Mouse (Mus musculus): ENCODE measurements around the gene Hs6st2.

The Hs6st2 gene

DNA sequence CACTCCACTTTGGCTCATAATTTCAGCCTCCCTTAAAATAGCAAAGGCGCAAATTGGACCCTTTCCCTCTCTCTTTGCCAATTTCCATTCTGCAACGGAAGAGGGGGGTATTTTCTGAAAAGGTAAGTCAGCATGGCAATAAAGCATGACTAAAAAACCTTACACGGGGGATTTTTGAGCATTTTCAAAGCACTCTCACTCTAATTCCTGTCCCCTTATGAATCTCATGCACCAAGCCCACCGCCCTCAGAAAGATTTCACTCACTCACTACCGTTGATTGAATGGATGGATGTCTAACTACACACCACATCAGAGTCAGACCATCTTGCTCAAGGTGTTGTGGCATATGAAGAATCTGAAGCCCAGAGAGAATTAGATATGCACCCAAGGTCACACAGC is at the start of gene Hs6st2:
Hs6st2 (minus strand) TSS at position 101 of the 400 bp plus-strand sequence.
- DNase-seq, result no peak

DNA sequence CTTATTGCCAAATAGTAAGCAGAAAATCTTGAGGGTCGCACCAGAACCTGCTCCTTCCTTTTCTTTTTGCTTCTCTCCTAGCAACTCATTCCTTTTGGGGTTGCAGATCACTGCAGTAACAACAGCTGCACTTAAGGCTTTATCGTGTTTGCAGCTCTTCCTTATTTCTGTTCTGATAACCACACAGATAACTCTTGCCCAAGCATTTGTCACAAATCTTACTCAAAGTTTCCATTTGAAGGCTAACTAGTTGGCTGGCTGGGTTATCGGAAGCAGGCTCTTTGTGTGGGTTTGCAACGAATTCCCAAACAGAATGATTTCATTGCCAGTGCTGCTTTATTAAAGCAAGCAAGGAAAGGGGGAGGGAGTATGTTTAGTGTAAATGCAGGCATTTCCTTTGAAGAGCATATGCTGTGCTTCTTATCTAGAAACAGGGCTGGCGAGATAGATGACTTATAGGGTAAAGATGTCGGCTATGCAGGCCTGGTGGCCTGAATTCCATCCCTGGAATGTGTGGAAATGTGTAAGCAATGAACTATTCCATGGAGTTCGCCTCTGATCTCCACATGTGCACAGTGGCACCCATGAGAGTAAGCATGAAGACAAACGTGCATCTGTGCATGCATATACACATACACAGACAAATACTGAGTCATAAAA is 32.6 kb upstream of the Hs6st2 start:
- no peak for DNase-seq

DNA sequence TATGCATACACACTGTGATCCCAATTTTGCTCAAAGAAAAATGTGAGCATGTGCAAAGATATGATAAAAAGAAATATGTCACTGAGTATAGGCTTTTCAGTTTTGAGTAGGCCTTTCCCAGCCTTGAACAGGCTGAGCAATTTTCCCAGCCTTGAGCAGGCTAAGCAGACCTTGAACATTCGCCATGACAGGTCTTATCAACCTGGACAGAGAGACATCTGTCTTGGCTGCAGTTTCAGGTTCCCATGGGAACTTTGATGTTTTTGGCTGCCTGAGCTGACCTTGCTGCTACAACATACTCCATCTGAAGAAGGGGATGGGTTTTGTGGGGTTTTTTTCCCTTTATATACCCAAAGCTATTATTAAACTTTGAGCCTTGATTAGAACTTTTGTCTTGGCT is 31.3 kb upstream of the Hs6st2 start:
- no peak for DNase-seq

DNA sequence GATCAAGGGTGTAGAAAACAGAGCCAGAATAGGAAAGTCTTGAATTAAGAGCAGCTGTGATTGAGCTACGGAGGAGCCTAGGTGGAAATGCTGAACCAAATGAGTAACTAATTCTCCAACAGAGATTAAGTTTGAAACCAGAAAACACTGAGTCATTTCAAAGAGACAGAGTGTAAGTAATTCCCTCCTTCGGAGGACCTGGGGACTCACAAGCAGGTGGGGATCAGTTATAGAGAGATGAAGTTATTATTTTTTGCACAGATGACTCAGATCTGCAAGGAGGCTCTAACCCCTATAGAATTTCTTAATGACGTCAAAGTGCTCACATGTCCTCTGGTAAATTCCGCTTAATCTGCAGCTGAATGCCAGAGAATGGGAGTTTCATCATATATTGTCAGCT is 21.2 kb upstream of the Hs6st2 start:
- no peak for DNase-seq

DNA sequence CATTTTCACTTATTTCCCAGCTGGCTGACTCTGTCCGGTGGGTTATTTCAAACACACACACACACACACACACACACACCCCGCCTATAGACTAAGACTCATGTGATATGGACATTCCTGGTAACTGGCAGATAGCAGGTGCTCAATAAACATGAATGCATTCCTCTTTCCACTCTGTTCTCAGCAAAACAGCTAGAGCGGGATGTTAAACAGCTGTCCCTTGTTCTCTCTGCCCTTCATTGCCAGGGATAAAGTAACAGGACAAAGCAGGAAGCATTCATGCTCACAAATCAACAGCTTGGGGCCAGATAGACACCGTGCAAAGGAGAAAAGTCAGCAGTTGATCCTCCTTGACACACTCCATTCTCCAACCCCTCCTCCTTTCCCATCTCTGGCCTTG is 17.4 kb upstream of the Hs6st2 start:
- DNase-seq, result no peak

DNA sequence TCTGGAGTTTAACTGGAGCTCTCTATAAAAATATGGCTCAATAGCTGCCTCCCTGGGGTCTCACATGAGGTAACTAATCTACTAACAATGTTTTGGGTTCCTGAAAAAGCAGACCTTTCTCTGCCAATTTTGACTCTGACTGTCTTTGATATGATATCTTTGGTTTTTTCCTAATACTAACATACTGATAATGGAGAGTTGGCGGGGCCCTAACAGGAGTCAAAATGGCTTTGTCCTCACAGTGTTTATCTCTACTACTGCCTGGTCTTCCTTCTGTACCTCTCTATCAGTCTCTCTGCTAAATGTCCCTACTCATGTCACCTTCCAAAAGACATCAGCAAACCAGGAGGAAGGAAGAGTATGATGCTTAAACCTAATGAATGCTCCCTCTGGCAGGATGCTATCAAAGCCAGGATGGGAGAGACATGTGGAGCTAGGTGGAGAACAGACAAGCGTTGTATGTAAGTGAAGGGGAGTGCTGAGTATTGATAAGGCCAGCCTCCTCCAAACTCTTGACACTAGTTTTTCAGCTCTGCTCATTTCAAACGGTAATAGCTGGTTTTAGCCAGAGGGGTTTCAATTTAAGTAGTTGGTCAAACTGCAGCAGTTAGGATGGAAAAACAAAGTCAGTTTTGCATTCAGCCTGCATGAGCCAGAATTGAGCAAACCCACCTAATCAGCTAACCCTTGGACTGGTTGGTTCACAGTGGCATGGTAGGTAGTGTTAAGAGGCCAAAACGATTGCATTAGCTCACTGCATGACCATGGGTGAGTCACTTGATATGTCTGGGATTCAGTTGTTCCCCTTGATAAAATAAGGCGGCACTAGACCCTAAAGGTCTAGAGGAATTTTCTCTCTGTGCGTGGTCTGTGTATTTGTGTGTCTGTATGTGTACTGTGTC is 4.6 kb upstream of the Hs6st2 start:
- no peak for DNase-seq

DNA sequence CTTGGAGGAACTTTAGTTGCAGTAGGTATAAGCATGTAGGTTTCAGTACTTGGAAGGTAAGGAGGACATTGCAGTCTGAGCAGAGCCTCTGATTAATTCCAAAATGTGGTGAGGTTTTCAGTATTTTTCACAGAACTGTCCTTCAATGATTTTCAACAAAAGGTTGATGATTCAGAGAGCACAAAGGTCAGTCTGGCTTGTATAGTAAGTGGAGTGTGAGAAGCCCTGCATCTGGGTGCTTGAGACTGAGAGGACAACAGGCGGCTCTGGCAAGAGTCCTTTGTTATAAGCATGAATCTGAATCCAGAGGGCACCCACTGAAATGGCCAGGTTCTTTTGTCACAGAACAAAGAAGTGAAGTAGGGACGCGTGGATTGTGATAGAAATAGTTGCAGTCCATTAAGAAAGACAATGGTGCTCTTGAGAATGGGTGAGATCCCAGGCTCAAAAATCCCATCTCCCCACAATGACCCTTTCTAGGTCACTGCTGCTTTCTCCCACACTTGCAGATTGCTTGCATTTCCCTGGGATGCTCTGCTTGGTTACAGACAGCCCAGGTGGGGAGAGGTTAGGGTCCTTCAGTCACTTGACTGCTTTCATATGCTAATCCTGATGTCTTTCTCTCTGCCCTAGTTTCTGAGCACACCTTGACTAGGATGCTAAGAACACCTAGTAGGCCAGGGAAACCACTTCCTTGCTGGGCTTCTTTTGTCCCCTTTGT is 2.8 kb upstream of the Hs6st2 start:
- DNase-seq, result no peak

DNA sequence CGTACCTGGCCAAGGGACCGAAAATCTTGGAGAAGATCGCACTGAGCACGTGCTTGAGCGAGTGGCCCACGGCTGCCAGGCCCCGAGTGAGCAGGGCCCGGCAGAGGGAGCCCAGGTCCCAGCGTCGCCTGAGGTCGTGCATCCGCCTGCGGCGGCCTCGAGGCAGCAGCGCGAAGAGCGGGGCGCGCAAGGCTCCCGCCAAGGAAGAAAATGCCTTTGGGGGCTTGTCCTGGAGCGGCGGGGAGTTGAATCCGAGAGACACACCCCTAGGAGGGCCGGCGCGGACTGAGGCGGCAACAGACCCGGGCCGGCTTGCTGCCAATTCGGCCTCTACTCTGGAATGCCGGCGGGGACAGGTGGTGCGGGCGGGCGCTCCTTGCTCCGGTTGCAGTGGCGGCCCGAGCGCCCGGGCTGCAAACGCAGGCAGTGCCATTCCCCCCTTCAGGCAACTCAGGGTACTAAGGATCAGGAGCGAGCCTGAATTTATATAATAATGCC is 437 bp downstream of the Hs6st2 start:
- DNase-seq, result peak; percentile 72

DNA sequence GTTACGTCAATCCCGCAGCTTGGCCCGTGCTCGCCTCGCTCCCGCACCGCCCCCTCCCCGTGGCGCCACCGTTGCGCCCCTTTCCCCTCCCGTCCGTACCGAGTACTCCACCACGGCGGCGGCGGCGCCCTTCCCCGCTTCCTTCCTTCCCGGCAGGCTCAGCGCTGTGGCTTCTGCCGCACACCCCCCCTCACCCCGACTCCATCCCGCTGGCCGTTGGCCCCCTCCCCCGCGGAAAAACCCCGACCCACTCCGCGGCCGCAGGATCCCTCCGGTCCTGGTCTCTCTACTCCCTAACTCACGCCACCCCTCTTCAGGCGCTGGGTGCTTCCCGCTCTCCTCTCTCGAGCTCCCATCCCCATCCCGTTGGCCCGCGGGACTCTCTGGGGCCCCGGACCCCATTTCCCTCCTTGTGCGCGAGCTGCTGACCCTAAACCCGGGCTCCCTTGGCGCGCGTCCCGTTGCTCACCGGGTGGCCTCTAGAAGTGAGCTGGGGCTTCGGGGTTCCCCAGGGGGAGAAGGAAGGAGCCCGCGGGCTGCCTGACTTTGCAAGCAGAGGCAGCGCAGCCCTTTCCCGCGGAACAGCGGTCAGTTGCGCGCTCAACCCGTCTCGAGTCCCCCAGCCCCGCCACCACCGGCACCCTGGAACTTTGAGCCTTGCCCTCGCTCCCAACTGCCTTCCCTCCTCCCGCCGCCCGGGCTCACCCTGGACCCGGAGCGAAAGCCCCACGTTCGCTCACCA is 1.1 kb downstream of the Hs6st2 start:
- DNase-seq, result no peak

DNA sequence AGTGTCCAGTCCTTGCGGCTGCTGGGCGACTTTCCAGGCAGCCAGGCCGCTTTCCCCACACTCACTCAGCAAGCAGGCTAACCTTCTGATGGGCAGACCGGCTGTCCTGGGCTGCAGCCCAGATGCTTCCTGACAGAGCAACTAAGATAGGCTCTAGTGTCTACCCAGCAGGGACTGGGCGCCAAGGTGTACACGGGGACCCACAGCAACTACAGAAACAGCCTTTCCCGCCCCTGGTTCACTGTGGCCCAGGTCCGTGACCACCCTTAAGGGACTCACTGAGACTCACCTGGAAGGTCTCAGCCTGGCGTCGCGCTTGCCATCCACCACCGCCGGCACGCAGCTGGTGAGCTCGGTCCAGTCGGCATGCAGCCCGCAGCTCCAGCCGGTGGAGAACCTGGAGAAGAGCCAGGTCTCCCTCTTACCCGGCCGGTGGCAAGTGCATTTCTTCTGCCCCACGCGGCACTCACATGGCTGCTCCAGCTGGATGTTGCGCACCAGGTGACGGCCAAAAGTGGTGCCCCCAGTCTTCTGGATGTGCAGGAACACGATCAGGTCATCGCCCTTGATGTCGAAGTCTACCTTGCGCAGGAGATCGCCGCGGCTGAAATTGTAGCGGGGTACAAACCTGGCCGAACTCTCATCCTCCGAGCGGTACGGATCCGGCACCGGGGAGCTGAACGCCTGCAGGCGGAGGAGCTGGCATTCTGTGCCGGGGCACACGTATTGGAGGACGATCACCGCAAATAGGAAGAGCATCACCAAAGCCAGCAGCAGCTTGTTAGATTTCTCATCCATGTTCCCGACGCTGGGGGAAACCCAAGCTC is 1.8 kb downstream of the Hs6st2 start:
- DNase-seq, result peak; percentile 63

DNA sequence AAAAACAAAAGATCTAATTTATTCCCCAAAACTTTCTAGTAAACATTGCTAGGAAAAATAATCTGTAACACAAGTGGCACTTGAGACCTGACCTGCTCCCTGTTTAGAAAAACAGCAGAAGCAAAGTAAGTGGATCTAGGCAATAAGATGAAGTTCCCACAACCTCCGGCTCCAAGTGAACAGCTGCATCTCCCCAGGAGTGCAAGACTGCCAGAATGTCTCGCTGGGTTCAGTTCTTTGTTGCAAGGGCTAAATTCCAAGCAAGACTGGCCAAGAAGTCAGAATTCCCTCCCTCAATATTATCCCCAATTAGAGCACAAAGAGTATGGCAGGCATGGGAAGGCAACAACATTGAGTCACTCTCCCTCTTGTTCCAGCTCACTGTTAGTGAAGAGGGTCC is 23.4 kb downstream of the Hs6st2 start:
- DNase-seq, result no peak

DNA sequence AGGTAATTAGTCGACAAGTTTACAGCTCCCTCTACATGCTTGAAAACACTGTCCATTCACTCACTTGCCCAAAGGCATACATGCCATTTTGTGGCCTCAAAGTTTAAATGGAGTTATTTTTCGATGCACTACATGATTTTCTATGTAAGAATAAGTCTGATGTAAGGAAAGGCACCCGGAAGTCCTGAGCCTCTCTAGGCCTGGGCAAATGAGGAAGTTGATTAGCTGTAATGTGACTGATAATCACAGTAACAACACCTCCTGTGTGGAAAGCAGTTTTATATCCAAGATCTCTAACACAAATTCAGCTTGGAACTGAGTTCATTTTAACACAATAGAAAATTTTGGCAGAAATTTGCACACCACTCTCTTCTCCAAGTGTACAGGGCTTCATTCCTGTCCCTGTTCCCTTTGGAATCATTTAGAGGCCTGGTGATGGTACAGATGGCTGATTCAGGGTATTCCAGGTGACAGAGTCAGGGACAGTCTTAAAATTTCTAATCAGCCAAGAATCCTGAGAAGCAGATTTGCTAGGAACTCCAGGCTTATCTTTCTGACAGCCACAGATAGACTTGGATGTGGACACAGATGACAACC is 38.9 kb downstream of the Hs6st2 start:
- DNase-seq, result peak; percentile 7

DNA sequence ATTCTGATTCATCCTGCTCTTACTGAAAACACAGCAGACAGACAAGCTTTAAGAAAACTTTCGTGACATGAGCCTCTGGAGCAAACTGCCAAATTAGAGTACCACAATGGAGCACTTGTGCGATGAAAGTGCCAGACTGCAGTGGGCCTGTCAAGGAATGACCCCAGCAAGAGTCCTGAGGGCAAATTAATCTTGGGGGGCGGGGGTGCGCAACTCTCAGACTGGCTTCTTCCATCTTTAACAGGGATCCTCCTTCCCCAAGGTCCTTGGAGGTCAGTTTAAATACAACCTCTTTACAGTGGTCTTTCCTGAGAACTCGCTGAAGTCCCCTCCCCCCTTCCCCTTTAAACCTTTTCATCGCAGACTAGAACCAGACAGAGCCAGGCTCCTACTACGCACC is 45.9 kb downstream of the Hs6st2 start:
- DNase-seq, result no peak

DNA sequence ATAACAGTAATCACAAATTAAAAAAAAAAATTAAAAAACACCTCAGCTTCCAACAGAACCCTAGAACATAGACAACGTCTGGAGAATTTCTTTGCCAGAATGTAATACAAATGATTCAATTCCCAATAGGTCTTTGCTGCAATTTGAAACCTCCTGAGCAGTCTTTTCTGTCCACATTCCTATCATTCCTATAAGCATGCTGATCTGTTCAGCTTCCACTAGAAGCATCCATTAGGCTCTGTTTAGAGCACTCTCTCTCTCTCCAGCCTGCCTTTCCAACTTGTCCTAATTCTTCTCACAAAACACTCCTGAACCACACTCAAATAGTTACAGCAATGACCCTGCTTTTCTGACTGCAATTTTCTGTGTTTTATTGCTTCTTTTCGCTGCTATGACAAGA is 50.3 kb downstream of the Hs6st2 start:
- DNase-seq, result no peak

DNA sequence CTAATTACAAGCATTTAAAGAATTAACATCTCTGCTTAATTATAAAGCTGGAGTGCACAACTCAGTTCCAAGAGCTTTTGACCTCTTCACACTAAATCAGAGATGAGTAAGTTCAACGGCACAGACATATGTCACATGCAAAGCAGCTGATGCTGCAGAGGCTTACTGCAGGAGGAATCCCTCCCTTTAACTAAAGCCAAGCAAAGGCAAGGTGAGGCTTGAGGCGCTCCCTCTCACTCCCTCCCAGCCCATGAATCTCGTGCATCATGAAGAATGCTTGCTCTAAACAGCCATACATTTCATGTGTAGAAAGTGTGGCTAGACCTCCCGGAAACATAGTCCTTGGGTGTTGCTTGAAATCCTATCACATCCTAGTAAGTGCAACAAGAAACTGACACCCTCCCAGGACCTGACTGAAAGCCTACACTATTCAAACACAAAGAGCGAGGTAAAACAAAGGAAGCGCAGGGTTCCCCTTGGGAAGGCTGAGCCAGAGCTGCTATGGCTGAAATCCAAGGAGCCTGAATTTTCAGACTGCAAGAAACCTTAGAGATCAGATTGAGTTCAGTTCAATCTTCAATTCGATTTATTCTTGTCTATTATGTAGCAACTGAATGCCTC is 67.2 kb downstream of the Hs6st2 start:
- DNase-seq, result no peak

DNA sequence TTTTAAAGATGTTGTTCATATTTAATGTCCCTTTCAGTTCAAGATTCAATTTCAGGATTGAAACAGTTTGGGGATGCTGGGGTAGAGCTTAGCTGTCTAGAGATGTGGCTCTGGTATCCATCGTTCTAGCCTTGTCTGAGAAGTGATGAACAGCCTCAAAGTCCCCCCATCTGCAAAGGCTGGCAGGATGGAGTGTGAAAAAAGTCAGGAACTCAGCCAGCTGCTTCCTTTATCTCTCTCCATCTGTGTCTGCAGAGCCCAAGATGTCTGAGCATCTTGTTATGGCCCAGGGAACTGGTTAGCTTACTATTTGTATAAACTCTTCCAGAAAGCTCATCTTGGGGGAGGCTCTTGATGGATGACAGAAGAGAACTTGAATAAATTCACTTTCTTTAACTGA is 70.9 kb downstream of the Hs6st2 start:
- no peak for DNase-seq

DNA sequence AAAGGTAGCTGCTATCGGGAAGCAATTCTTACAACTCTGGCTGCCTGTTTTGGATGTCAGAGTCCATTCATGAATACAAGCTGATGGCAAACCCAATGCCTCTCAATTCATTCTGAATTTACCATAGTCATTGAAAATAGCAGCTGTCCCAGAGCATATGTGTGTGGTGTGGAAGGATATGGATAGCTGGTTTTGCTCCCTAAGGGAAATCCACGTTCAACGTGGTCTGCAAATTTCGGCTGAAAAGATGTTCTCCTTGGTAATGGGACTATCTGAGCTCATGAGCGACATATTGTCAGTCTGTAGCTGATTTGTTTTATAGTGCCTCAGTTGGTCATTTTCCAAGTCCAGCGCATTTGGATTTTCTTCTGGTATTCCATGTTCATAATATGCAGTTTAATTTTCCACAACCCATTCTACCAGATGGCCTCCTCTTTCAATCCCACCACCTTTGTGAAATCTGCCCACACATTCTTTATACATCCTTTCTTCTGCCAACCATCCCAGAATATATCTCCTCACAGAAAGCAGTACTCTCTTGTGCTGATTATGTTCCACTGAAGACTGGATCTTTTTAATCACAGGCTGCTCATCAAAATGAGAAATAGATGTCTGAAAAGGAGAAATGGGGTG is 75.3 kb downstream of the Hs6st2 start:
- DNase-seq, result no peak

DNA sequence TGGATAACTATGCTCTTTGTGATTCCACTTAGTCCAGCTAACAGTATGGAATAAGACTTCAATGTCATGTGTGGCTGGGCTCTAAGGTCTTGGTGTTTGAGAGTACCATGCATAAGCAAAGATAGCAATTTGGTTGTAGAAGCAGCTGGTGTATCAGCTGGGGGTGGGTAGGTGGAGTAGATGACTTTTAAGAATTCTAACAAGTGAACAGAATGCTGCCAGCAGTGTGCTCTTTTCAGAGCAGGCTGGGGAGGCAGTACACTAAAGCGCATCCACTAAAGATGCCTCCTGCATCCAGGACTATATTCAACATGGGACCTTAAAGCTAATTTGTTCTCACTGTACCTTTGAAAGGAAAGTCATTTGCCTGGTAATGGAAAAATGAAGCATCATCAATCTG is 88.9 kb downstream of the Hs6st2 start:
- DNase-seq, result peak; percentile 12

DNA sequence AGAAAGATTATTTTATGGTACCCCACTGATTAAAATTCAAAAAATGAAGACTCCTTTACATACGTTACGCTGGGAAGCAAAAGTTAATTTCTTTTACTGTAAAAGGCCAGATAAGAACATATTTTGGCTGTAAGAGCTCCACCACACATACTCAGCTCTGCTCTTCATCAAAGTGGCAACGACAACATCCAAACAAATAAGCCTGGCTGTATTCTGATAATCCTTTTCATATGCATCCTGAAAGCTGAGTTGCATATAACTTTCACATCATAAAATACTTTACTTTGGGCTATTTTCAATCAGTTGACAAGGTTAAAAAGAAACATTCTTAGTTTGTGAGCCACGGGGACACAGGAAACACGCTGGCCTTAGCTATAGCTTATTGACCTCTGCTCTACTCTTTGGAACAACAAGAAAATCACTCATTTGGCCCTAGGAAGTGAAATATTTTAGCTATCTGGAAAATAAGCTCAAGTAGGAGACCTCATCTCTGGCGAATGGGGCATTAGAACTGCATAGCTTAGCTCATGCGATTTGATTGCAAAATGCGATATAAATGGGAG is 91.1 kb downstream of the Hs6st2 start:
- no peak for DNase-seq

DNA sequence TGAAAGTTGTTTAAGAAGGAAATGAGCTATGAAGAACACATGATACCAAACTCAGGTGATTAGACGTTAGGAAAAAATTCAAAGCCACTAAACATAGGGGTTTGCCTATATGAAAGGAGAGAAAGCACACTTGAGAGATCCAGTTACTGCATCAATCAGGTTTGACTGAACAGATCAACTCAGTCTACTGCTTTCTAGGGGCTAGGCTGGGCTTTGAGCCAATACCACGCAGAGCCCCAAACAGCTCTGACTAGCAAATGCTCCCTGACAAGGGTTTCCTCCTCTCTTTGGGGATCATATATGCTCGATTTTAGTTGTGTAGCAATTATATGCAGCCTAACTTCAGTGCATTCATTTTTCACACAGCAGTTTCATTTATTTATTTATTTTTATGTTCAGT is 96.2 kb downstream of the Hs6st2 start:
- no peak for DNase-seq

All from cerebellum, adult 11-12 months (tissue).